Mouse (Mus musculus) mouse embryonic stem cell (cell line): ENCODE data around the gene Slc9a9.

Experiments
- in situ Hi-C, 2 experiments: fragments of 300-500 bp; cut with MboI; formaldehyde crosslinking; loops; 1 replicate in 1 of 2; 3 replicates in 1 of 2; pipeline ENCODE4 v1.14.3; 2019 to 2020; ENCODE audit warnings: low sequenced_read_pairs in 2 of 2, low pct_unique_long_range_greater_than_20kb in 1 of 2, mixed read lengths in 1 of 2; ENCODE audit not compliant: unreplicated experiment in 1 of 2

Slc9a9 gene

DNA sequence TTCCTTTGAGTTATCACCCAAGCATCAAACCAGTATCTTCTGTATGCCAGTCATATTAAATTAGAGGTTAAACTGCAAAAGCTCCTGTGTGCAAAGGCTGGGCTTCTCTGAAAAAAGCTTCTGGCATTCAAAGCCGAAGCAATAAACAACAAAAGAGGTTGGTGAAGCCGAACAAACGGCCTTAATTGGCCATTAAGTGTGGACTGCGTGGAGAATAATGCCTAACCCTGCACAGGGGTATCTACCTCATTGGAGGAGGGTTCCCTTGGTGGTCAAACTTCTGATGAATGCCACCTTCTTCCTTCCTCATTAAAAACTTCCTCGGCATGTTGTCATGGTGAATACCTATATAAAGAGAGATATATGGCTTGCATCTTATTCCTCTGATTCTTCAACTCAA is 90.2 kb downstream of the Slc9a9 start:
- in situ Hi-C loops, result no loop called here

DNA sequence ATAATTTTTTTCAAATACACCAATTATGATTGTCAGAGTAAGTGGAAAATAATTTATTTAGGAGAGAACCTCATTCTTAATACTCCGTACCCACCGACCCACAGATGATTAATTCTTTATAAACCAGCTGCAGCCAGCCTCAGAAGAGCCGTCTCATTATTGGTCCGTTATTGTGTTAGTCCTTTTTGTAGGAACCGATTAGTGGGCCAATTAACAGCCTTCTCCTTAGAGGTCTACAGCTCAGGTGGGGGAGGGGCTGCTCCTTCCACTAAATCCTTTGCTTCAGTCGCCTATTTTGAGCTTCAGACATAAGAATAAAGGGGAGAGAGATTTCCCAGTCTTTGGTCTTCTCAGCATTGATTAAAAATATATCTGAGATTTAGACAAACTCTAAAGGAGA is 98.4 kb downstream of the Slc9a9 start:
- in situ Hi-C loops, result no loop called here

DNA sequence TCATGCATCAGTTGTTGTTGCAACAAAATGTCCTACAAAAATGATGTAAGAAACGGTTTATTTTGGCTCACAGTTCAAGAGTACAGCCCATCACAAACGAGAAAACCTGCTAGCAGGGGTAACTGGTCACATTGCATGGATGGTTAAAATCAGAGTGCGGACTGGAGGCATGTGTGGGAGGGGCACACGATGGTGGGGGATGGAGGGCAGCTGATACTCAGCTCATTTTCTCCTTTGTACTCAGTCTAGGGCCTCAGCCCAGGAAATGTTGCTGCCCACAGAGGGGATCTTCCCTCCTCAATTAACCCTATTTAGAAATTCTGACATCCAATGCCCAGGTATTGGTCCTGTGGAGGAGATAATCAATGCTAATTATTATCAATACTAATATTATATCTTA is 98.8 kb downstream of the Slc9a9 start:
- in situ Hi-C loops, result no loop called here

DNA sequence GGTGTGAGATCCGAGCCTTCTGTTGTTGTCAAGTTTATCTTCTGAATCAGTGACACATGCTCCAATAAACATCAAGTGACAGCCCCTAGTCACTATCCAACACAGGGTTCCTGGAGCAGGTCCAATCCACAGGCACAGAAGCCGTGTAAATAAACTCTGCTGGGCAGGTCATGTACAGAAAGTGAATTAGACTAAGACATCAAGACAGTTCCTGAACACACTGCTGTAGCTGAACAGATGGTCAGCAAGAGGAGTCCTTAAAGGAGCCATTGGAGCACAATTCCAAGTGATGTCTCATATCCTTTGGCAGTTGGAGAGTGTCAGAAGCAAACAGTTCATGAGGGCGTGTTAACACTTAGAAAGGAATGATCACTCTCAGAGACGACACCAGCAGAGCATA is 103.6 kb downstream of the Slc9a9 start:
- in situ Hi-C loops, result no loop called here

DNA sequence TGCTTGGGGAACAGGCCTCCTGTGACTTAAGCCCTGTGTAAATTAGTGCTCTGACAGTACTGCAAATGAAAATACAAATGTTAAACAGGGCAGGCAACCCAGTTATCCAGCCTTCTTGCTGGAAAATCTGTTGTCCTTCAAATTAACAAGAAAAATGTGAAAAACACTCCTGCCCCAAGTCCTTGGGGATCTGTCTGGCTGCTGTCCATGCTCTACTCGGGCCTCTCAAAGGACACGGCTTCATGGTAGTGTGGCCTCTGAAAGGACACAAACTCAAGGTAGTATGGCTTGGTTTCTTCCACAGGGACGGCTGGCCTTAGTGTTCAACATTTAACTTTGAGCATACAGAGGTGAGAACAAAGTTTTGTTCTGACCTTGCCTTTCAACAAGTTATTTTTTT is 118.6 kb downstream of the Slc9a9 start:
- in situ Hi-C loops, result no loop called here

DNA sequence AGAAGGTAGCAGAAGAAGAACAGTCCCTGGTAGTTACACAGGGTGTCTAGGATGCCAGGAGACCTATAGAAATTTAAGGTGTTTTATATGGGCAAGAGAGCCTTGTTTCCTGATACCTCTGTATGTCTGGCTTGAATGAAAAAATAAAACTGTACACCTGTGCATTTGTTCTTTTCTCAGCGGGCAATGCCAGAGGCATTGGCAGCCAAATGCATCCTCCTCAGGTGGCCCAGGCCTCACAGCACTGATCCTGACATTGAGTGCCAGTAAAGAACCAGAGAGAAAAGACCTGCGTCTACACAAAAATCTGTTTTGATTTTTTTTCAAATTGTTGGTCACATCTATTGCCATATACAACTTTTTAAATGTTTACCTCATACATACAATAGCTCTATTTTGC is 121.3 kb downstream of the Slc9a9 start:
- in situ Hi-C loops, result no loop called here

DNA sequence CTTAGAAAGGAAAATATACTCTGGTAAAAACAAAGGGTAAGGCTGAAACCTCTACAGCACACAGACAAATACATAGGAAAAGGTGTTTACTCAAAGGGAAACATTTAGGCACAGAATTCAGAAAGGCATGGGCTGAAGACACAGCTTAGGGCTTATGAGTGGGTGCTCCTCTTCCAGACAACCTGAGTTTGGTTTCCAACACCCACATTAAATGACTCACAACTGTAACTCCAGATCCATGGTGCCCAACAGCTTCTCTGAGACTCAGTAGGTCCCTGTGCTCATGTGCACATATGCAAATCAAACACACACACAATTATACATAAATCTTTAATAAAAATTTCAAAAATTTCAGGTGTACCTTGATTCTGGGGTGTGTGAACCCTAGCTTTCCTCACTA is 133.4 kb downstream of the Slc9a9 start:
- in situ Hi-C loops, result no loop called here

DNA sequence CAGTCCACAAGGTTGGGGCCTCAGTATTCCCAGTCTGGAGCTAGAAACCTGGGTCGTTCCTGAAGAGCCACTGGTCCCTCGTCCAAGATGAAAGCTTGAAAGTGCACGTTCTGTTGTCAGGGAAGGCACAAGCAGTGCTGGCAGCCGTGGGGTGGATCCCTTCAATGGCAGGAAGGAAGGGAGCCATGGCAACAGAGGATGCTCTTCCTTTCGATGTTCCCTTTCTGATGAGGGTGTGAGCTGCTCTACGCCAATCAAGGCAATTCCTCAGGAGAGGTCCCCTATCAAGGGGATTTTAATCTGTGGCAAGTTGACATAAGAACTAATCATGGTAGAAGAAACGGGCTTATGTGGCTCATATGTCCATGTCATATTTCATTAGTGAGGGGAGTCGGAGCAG is 135.8 kb downstream of the Slc9a9 start:
- in situ Hi-C loops, result no loop called here

DNA sequence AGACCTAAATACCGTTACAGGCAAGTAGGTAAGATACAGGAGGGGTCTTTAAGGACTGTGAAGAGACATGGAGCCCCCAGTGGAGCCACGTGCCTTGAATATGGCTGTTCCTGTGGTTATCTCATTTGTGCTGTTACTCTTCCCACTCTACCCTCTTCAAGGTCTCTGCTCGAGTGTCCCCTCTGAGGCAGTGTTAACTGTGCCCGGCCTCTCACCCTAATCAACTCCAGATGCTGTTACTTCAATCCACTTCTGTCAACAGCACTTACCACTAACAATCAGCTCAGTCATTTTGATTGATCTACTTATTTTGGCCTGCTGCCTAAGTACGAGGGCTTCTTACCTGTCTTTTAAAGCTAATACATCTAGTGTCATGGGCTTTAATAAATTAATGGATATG is 145.8 kb downstream of the Slc9a9 start:
- in situ Hi-C loops, result no loop called here

DNA sequence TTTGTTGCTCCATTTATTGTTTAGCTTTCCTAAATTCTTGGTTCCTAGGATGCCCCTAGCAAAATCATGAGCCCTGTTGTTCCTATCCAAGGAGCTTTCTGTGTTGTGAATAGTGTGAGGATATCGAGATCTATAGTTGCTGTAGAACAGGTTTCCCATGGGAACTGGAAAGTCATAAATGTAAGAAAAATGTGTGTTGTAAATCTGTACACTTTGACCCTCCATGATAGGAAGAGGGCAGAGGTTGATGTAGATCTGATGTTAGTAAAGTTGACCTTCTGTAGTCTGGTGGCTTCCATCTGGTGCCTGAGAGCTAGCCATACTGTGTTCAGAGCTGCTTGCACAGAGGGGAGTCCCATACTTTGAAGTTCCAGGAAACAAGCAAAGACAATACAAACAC is 151.6 kb downstream of the Slc9a9 start:
- in situ Hi-C loops, result no loop called here

DNA sequence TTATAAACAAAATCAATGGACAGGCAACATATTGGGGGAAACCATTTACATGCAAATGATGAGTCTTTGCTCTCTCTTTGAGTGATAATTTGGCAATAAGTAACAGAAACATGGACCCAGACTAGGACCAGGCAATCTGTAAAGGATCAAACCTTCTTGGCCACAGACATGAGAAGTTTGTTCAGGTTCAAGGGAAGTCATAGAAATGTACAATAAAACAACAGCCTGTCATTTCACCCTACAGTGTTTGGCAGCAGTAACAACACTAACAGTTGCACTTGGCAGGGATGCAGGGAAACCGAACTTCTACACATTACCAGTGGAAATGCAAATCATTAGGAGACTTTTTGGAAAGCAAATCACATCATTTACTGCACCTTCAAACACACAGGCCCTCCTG is 164.1 kb downstream of the Slc9a9 start:
- in situ Hi-C loops, result no loop called here

DNA sequence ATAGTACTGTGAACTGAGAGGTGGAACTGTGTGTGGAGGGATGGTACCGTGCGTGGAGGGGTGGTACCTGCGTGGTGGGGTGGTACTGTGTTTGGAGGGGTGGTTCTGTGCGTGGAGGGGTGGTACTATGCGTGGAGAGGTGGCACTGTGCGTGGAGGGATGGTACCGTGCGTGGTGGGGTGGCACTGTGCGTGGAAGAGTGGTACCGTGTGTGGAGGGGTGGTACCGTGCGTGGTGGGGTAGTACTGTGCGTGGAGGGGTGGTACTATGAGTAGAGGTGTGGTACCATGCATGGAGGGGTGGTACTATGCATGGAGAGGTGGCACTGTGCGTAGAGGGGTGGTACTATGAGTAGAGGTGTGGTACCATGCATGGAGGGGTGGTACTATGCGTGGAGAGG is 167.7 kb downstream of the Slc9a9 start:
- in situ Hi-C loops, result no loop called here

DNA sequence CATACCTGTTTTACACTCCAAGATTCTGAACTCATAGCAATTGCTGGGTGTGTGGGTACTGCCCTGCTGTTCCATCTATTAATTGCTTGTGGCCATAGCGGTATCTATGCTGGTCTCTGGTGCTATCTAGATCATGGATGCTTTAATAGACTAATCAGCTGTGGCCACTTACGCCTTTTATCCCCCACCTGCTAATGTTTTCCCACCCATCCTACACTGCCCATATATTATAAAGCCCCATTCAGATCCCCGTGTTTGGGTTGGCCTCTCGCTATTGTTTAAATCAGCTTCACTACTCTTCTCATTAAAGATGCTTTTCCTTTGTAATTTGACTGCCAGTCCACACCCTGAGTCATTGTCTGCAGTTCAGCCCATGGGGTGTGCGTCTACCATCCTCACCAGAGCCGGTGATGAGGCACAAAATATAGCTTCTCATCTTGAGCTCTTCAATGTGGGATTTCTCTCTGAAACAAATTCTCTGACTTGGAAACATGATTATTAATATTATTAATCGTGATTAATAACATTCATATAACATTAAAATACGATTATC is 168.8 kb downstream of the Slc9a9 start:
- in situ Hi-C loops, result no loop called here

DNA sequence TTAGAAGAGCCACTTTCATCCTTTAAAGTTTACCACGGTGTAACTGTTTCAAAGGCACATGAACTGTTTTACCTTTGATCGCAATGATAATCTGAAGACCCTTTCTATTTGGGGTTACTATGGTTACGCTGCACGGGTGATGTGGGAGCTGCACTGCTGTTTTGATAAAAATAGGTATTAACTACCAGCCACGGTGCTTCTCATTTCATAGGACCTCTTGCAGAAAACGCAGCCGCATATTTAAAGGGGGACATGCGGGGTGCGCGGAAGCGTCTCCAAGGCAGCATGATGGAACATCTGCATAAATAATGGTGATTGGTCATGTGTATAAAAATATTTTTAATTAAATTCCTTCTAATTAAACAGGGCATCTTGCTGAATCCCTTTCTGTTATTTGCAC is 169.5 kb downstream of the Slc9a9 start:
- in situ Hi-C loops, result no loop called here

DNA sequence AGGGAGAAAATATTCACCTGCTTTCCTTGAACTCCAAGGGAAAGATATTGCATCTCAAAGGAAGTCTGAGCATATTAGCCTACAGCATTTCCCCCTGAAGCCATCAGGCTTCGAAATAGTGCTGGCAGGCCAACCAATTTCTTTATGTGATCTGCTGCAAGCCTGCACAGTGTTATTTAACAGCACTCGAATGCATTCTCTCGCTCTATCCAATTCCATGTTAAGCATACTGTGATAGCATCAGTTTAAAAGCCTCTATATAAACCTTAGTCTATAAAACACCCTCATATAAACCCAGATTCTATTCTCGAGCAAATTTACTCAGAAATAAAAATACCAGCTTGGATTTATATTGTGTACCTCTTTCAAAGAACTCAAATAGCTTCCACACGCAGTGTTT is 170.7 kb downstream of the Slc9a9 start:
- in situ Hi-C loops, result no loop called here

DNA sequence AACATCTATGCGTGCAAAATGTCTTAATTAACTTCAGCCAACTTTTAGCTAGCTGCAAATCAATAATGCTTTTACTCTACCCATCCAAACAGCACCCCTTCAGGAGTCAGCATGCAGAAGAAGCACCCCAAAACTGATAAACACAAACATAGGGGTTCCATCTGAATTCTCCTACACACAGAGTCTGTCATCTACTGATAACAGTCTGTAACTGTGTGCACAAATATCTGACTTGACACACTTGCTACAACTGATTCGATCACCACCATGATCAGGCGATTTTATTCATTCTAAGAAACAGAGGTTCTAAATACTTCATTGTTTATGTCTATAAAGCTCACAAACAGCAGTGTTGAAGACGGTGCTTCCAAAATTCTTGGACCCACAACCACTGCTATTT is 171.3 kb downstream of the Slc9a9 start:
- in situ Hi-C loops, result no loop called here

DNA sequence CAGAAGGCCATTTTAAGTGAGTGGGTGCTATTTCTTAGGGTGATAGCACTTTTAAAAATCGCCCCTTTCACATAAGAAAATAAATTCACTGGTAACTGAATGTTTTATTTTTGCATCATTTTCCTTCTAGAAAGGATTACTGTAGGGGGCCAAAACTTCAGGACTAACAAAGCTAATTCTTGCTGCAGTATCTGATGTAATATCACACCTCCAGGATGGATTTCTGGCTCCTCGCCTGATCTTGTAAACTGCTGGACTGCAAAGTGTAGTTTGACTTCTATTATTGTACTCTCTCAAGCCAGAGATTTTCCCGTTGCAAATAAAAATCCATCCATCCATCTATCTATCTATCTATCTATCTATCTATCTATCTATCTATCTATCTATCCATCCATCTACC is 174.5 kb downstream of the Slc9a9 start:
- in situ Hi-C loops, result no loop called here

DNA sequence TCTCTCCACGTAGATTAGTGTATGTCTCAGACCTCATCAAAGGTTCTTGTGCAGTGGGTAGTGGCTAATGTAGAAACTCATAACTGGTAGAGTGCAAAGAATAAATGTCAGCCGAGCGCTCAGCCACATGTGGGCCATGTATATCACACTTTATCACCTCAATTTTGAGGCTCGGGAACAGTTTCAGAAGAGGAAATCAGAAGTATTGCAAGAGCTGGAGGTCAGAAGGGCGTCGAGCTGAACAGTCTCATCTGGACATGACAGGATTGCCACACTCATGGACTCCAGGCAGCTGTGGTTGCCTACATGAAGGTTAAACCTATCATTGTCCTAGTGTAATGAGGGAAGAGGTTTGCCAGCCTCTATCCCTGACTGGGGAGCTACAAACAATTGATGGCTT is 177.9 kb downstream of the Slc9a9 start:
- in situ Hi-C loops, result no loop called here

DNA sequence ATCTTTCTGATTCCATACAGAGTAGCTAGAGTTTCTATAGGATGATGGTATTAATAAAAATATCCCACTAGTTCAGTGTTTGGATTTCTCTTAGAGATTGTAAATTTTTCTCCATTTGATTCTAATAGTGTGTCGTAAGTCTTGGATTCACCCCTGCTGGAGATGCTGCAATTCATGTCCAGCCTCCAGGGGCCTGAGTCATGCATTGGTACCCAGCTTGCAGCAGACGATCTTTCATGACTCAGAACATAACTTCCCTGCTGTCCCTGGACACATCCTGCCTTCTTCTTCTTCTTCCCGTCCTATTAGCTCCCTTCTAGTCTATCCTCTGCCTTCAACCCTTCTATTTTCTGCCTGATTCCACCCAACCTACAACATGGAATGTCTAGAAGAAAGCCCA is 181.8 kb downstream of the Slc9a9 start:
- in situ Hi-C loops, result no loop called here

DNA sequence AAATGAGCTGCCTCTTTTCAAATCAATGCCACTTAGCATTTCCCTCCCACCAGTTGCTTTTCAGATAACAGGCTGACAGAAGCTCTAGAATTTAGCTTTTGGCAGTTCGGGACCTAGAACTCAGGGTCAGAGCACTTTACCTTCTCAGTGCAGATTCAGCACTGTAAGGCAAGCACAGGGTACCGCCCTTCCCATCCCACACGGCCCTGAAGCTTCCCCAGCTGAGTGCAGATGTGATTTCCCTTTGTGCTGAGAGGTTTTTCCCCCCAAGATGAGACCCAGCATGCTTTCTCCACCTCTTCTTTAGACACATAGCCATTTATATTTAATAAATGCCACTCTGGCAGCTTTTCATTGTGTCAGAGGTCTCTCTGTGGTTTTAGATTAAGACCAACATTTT is 186.4 kb downstream of the Slc9a9 start:
- in situ Hi-C loops, result no loop called here

DNA sequence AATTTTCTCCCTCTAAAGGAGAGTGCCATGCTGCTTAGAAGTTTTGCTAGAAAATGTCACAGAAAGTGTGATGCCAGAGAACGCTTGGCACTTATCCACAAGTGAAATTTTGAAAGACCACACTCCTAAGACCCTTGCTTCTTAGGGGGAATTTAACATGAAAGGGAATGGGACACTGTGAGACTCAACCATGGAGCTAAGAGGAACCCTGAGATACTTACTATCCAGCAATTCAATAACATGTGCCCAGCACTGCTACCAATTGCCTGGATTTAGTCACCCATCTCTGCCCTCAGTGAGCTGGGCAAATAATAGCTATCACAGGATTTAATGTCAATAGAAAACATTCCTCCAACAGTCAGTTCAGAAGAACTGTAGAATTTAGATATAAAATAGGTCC is 198.8 kb downstream of the Slc9a9 start:
- in situ Hi-C loops, result no loop called here
